Mouse (Mus musculus): Measurements from ENCODE around the gene Adgrg1. TPM values are rescaled to one million over a fixed set of nuclear protein-coding genes. Genes with fewer than 3 reads are reported as not detected.
A peak's percentile ranks its signal among the peaks of the same experiment; 100 is the strongest.

The Adgrg1 gene
- polyA plus RNA-seq, 1 experiment from 2014 or later: 51.1 TPM

GRCm38 (mm10) chr8:94981848-94982247, 7.3 kb downstream of the Adgrg1 start:
- Histone ChIP-seq H3K36me3 (ENCODE audit: control insufficient read depth, insufficient read depth, low read length) (no peaks in the 10 kb centered on the region), H3K9ac (ENCODE audit: low read length) (no peak overlapping the region), H3K9me3 (replicated peaks; ENCODE audit: control insufficient read depth, low read length) (no peaks in the 10 kb centered on the region), H3K27ac (ENCODE audit: low read length) (no peak overlapping the region), H3K4me3 (replicated peaks; ENCODE audit: low read length) (no peak overlapping the region), H3K4me2 (ENCODE audit: low read depth, low read length) (no peak overlapping the region), H3K27me3 (ENCODE audit: control insufficient read depth, insufficient read depth, low read length) (no peaks in the 10 kb centered on the region), H3K4me1 (ENCODE audit: control insufficient read depth, insufficient read depth, low read length) (peaks cover 56% of the 10 kb centered on the region)
- 57% methylated on average over 7 of the region's 7 CpGs for WGBS
- no peak for ATAC-seq (ENCODE audit: insufficient read depth, low FRiP score)

- ATAC-seq (ENCODE audit: insufficient read depth, low FRiP score): no peak
- Histone ChIP-seq H3K9me3 (replicated peaks; ENCODE audit: control insufficient read depth, low read length) (no peaks in the 10 kb centered on the region), H3K27me3 (ENCODE audit: control insufficient read depth, insufficient read depth, low read length) (no peaks in the 10 kb centered on the region), H3K36me3 (ENCODE audit: control insufficient read depth, insufficient read depth, low read length) (no peaks in the 10 kb centered on the region), H3K4me2 (ENCODE audit: low read depth, low read length) (no peak overlapping the region), H3K27ac (ENCODE audit: low read length) (peak overlapping the region; percentile 33; the same call in 1 of the 2 replicates), H3K4me3 (replicated peaks; ENCODE audit: low read length) (no peak overlapping the region), H3K9ac (ENCODE audit: low read length) (no peak overlapping the region), H3K4me1 (ENCODE audit: control insufficient read depth, insufficient read depth, low read length) (peaks cover 59% of the 10 kb centered on the region)
- 17% methylated on average over 5 of the region's 5 CpGs for WGBS
Observed at GRCm38 (mm10) chr8:94983146-94983545, 8.6 kb downstream of the Adgrg1 start.

GRCm38 (mm10) chr8:94983881-94984516, 9.4 kb downstream of the Adgrg1 start:
- no peaks in the 10 kb centered on the region for H3K9me3 ChIP-seq (replicated peaks; ENCODE audit: control insufficient read depth, low read length)
- H3K36me3 ChIP-seq (ENCODE audit: control insufficient read depth, insufficient read depth, low read length): no peaks in the 10 kb centered on the region
- peak overlapping the region; percentile 16 for H3K4me2 ChIP-seq (ENCODE audit: low read depth, low read length)
- peaks cover 59% of the 10 kb centered on the region for H3K4me1 ChIP-seq (ENCODE audit: control insufficient read depth, insufficient read depth, low read length)
- ATAC-seq (ENCODE audit: insufficient read depth, low FRiP score): peak; percentile 75
- peak overlapping the region; percentile 40; the same call in 1 of the 2 replicates for H3K9ac ChIP-seq (ENCODE audit: low read length)
- WGBS: 18% methylated on average over 10 of the region's 10 CpGs
- no peaks in the 10 kb centered on the region for H3K27me3 ChIP-seq (ENCODE audit: control insufficient read depth, insufficient read depth, low read length)
- H3K27ac ChIP-seq (ENCODE audit: low read length): peak overlapping the region; percentile 9; the same call in 1 of the 2 replicates
- H3K4me3 ChIP-seq (replicated peaks; ENCODE audit: low read length): no peak overlapping the region; the same call in 1 of the 2 replicates

GRCm38 (mm10) chr8:94985023-94985422, 10.5 kb downstream of the Adgrg1 start:
- Histone ChIP-seq H3K27ac (ENCODE audit: low read length) (no peak overlapping the region), H3K4me3 (replicated peaks; ENCODE audit: low read length) (no peak overlapping the region; the same call in 1 of the 2 replicates), H3K27me3 (ENCODE audit: control insufficient read depth, insufficient read depth, low read length) (no peaks in the 10 kb centered on the region), H3K9ac (ENCODE audit: low read length) (peak overlapping the region; percentile 40), H3K9me3 (replicated peaks; ENCODE audit: control insufficient read depth, low read length) (no peaks in the 10 kb centered on the region), H3K4me2 (ENCODE audit: low read depth, low read length) (no peak overlapping the region), H3K4me1 (ENCODE audit: control insufficient read depth, insufficient read depth, low read length) (peaks cover 64% of the 10 kb centered on the region), H3K36me3 (ENCODE audit: control insufficient read depth, insufficient read depth, low read length) (no peaks in the 10 kb centered on the region)
- 70% methylated on average over 6 of the region's 6 CpGs for WGBS
- ATAC-seq (ENCODE audit: insufficient read depth, low FRiP score): no peak

GRCm38 (mm10) chr8:94986676-94987075, 12.1 kb downstream of the Adgrg1 start:
- Histone ChIP-seq H3K36me3 (ENCODE audit: control insufficient read depth, insufficient read depth, low read length) (no peaks in the 10 kb centered on the region), H3K4me1 (ENCODE audit: control insufficient read depth, insufficient read depth, low read length) (peaks cover 67% of the 10 kb centered on the region)
- 41% methylated on average over 5 of the region's 5 CpGs for WGBS

GRCm38 (mm10) chr8:94987553-94987952, 13.0 kb downstream of the Adgrg1 start:
- WGBS: 67% methylated on average over 7 of the region's 7 CpGs
- Histone ChIP-seq H3K4me1 (ENCODE audit: control insufficient read depth, insufficient read depth, low read length) (peaks cover 69% of the 10 kb centered on the region), H3K9me3 (replicated peaks; ENCODE audit: control insufficient read depth, low read length) (no peaks in the 10 kb centered on the region), H3K4me3 (replicated peaks; ENCODE audit: low read length) (no peak overlapping the region), H3K27ac (ENCODE audit: low read length) (no peak overlapping the region), H3K4me2 (ENCODE audit: low read depth, low read length) (no peak overlapping the region), H3K36me3 (ENCODE audit: control insufficient read depth, insufficient read depth, low read length) (no peaks in the 10 kb centered on the region), H3K27me3 (ENCODE audit: control insufficient read depth, insufficient read depth, low read length) (no peaks in the 10 kb centered on the region), H3K9ac (ENCODE audit: low read length) (no peak overlapping the region)
- ATAC-seq (ENCODE audit: insufficient read depth, low FRiP score): no peak

More at GRCm38 (mm10) chr8:94986676-94987075, 12.1 kb downstream of the Adgrg1 start:
- H3K4me3 ChIP-seq (replicated peaks; ENCODE audit: low read length): no peak overlapping the region
- H3K27ac ChIP-seq (ENCODE audit: low read length): peak overlapping the region; percentile 19; the same call in 1 of the 2 replicates
- ATAC-seq (ENCODE audit: insufficient read depth, low FRiP score): no peak
- H3K9me3 ChIP-seq (replicated peaks; ENCODE audit: control insufficient read depth, low read length): no peaks in the 10 kb centered on the region
- H3K27me3 ChIP-seq (ENCODE audit: control insufficient read depth, insufficient read depth, low read length): no peaks in the 10 kb centered on the region
- H3K4me2 ChIP-seq (ENCODE audit: low read depth, low read length): no peak overlapping the region
- no peak overlapping the region for H3K9ac ChIP-seq (ENCODE audit: low read length)

- no peak overlapping the region for H3K4me3 ChIP-seq (replicated peaks; ENCODE audit: low read length)
- H3K9me3 ChIP-seq (replicated peaks; ENCODE audit: control insufficient read depth, low read length): no peaks in the 10 kb centered on the region
- H3K9ac ChIP-seq (ENCODE audit: low read length): no peak overlapping the region
- H3K36me3 ChIP-seq (ENCODE audit: control insufficient read depth, insufficient read depth, low read length): no peaks in the 10 kb centered on the region
- H3K27me3 ChIP-seq (ENCODE audit: control insufficient read depth, insufficient read depth, low read length): no peaks in the 10 kb centered on the region
- ATAC-seq (ENCODE audit: insufficient read depth, low FRiP score): no peak
- no peak overlapping the region for H3K4me2 ChIP-seq (ENCODE audit: low read depth, low read length)
- 68% methylated on average over 6 of the region's 6 CpGs for WGBS
- no peak overlapping the region for H3K27ac ChIP-seq (ENCODE audit: low read length)
- H3K4me1 ChIP-seq (ENCODE audit: control insufficient read depth, insufficient read depth, low read length): peaks cover 69% of the 10 kb centered on the region
Observed at GRCm38 (mm10) chr8:94988619-94989018, 14.1 kb downstream of the Adgrg1 start.

GRCm38 (mm10) chr8:94989711-94990110, 15.2 kb downstream of the Adgrg1 start:
- H3K9ac ChIP-seq (ENCODE audit: low read length): no peak overlapping the region
- H3K27ac ChIP-seq (ENCODE audit: low read length): no peak overlapping the region
- WGBS: 84% methylated on average over 4 of the region's 4 CpGs
- H3K4me3 ChIP-seq (replicated peaks; ENCODE audit: low read length): no peak overlapping the region
- H3K4me1 ChIP-seq (ENCODE audit: control insufficient read depth, insufficient read depth, low read length): peaks cover 63% of the 10 kb centered on the region
- ATAC-seq (ENCODE audit: insufficient read depth, low FRiP score): no peak
- H3K9me3 ChIP-seq (replicated peaks; ENCODE audit: control insufficient read depth, low read length): no peaks in the 10 kb centered on the region
- H3K4me2 ChIP-seq (ENCODE audit: low read depth, low read length): no peak overlapping the region
- H3K27me3 ChIP-seq (ENCODE audit: control insufficient read depth, insufficient read depth, low read length): no peaks in the 10 kb centered on the region
- H3K36me3 ChIP-seq (ENCODE audit: control insufficient read depth, insufficient read depth, low read length): no peaks in the 10 kb centered on the region

- Histone ChIP-seq H3K27me3 (ENCODE audit: control insufficient read depth, insufficient read depth, low read length) (no peaks in the 10 kb centered on the region), H3K4me2 (ENCODE audit: low read depth, low read length) (no peak overlapping the region), H3K4me3 (replicated peaks; ENCODE audit: low read length) (no peak overlapping the region), H3K9me3 (replicated peaks; ENCODE audit: control insufficient read depth, low read length) (no peaks in the 10 kb centered on the region), H3K36me3 (ENCODE audit: control insufficient read depth, insufficient read depth, low read length) (no peaks in the 10 kb centered on the region), H3K4me1 (ENCODE audit: control insufficient read depth, insufficient read depth, low read length) (peaks cover 54% of the 10 kb centered on the region), H3K27ac (ENCODE audit: low read length) (0 out of 2 replicates have a peak overlapping the region, but pooled peaks have one; percentile 35), H3K9ac (ENCODE audit: low read length) (no peak overlapping the region)
- 0 out of 2 replicates have a peak, but pooled peaks have one; percentile 26 for ATAC-seq (ENCODE audit: insufficient read depth, low FRiP score)
- 47% methylated on average over 11 of the region's 11 CpGs for WGBS
Observed at GRCm38 (mm10) chr8:94990598-94991453, 16.3 kb downstream of the Adgrg1 start.

Measured in stomach, embryonic 16.5 days (tissue).